Mouse (Mus musculus) CD4-positive, CD25-positive, alpha-beta regulatory T cell, adult 2 months (primary cell): Measurements from ENCODE around the gene Chchd3.

Source experiments
- DNase-seq: peaks from one replicate; pipeline ENCODE4 v3.0.0-alpha.2; 2012; ENCODE audit warnings: low read depth, low spot score

Gene Chchd3

GRCm38 (mm10) chr6:32801776-32802175 is 258.3 kb downstream of the Chchd3 start:
- no peak for DNase-seq

GRCm38 (mm10) chr6:32797525-32797924 is 262.5 kb downstream of the Chchd3 start:
- DNase-seq: no peak

- peak; percentile 10 for DNase-seq
These were observed 264.2 kb downstream of the Chchd3 start for GRCm38 (mm10) chr6:32795653-32796500.

- no peak for DNase-seq
These were observed 266.5 kb downstream of the Chchd3 start for GRCm38 (mm10) chr6:32793575-32793974.

GRCm38 (mm10) chr6:32793163-32793562 is 266.9 kb downstream of the Chchd3 start:
- no peak for DNase-seq

GRCm38 (mm10) chr6:32790487-32790886 is 269.6 kb downstream of the Chchd3 start:
- DNase-seq: no peak

- DNase-seq: no peak
These were observed 272.7 kb downstream of the Chchd3 start for GRCm38 (mm10) chr6:32787399-32787798.

- DNase-seq: no peak
These were observed 273.9 kb downstream of the Chchd3 start for GRCm38 (mm10) chr6:32786196-32786595.

- DNase-seq: no peak
These were observed 277.0 kb downstream of the Chchd3 start for GRCm38 (mm10) chr6:32783102-32783501.

- DNase-seq: no peak
These were observed 279.5 kb downstream of the Chchd3 start for GRCm38 (mm10) chr6:32780602-32781001.

- no peak for DNase-seq
These were observed 283.7 kb downstream of the Chchd3 start for GRCm38 (mm10) chr6:32776384-32776783.

- DNase-seq: no peak
These were observed 305.5 kb downstream of the Chchd3 start for GRCm38 (mm10) chr6:32754524-32754923.

GRCm38 (mm10) chr6:32749821-32750220 is 310.2 kb downstream of the Chchd3 start:
- peak; percentile 2 for DNase-seq

- no peak for DNase-seq
These were observed 311.3 kb downstream of the Chchd3 start for GRCm38 (mm10) chr6:32748777-32749176.

GRCm38 (mm10) chr6:32747333-32747732 is 312.7 kb downstream of the Chchd3 start:
- DNase-seq: no peak
